Mouse (Mus musculus) 416B (cell line): ENCODE measurements around the gene Ephb4.

ENCODE experiments used
- DNase-seq: peaks from one replicate; pipeline ENCODE4 v3.0.0; 2011; ENCODE audit warnings: low read depth

Gene Ephb4

GRCm38 (mm10) chr5:137349384-137350204, at the start of gene Ephb4:
Gene Ephb4, plus strand, starts transcription at chr5:137350109.
- DNase-seq: no peak

- DNase-seq: no peak
Measured at GRCm38 (mm10) chr5:137301253-137301652, 48.7 kb upstream of the Ephb4 start.

- no peak for DNase-seq
Measured at GRCm38 (mm10) chr5:137303609-137304008, 46.3 kb upstream of the Ephb4 start.

- peak; percentile 52 for DNase-seq
Measured at GRCm38 (mm10) chr5:137304165-137304564, 45.7 kb upstream of the Ephb4 start.

- DNase-seq: no peak
Measured at GRCm38 (mm10) chr5:137304816-137305215, 45.1 kb upstream of the Ephb4 start.

GRCm38 (mm10) chr5:137305822-137306221, 44.1 kb upstream of the Ephb4 start:
- DNase-seq: peak; percentile 55

GRCm38 (mm10) chr5:137306439-137307005, 43.4 kb upstream of the Ephb4 start:
- no peak for DNase-seq

GRCm38 (mm10) chr5:137307071-137307912, 42.6 kb upstream of the Ephb4 start, which contains the start of gene Srrt:
Gene Srrt, minus strand, starts transcription at chr5:137307674.
- peak; percentile 99 for DNase-seq

GRCm38 (mm10) chr5:137308356-137308755, 41.6 kb upstream of the Ephb4 start:
- DNase-seq: peak; percentile 59

- no peak for DNase-seq
Measured at GRCm38 (mm10) chr5:137313466-137314192, 36.3 kb upstream of the Ephb4 start.

- peak; percentile 76 for DNase-seq
Measured at GRCm38 (mm10) chr5:137314193-137315083, 35.5 kb upstream of the Ephb4 start, which contains the start of gene Trip6. Gene Trip6, minus strand, starts transcription at chr5:137314404.

- peak; percentile 50 for DNase-seq
Measured at GRCm38 (mm10) chr5:137315084-137315903, 34.6 kb upstream of the Ephb4 start.

- DNase-seq: no peak
Measured at GRCm38 (mm10) chr5:137317361-137317760, 32.5 kb upstream of the Ephb4 start.

GRCm38 (mm10) chr5:137318570-137318969, 31.3 kb upstream of the Ephb4 start:
- no peak for DNase-seq

GRCm38 (mm10) chr5:137320996-137321395, 28.9 kb upstream of the Ephb4 start:
- no peak for DNase-seq

GRCm38 (mm10) chr5:137330910-137331309, 19.0 kb upstream of the Ephb4 start:
- DNase-seq: no peak

- DNase-seq: peak; percentile 23
Measured at GRCm38 (mm10) chr5:137332857-137333511, 16.9 kb upstream of the Ephb4 start.

- peak; percentile 94 for DNase-seq
Measured at GRCm38 (mm10) chr5:137333512-137334174, 16.3 kb upstream of the Ephb4 start, which contains the start of gene Slc12a9. Gene Slc12a9, minus strand, starts transcription at chr5:137333597.

- DNase-seq: peak; percentile 32
Measured at GRCm38 (mm10) chr5:137334317-137334716, 15.6 kb upstream of the Ephb4 start.
